Mouse (Mus musculus) ovary, postnatal 14 days (tissue): ENCODE data around the gene Mdm4.
"Not testable (repeated sequence)": the region's sequence is repeated elsewhere in the genome, so short reads cannot be mapped to it uniquely, and the experiment has no call there.

Source experiments
- DNase-seq: peaks from one replicate; pipeline ENCODE4 v3.0.0; 2022; ENCODE audit warnings: low spot score

The Mdm4 gene

GRCm38 (mm10) chr1:133051829-133052228 is 21.5 kb upstream of the Mdm4 start:
- no peak for DNase-seq

DNA sequence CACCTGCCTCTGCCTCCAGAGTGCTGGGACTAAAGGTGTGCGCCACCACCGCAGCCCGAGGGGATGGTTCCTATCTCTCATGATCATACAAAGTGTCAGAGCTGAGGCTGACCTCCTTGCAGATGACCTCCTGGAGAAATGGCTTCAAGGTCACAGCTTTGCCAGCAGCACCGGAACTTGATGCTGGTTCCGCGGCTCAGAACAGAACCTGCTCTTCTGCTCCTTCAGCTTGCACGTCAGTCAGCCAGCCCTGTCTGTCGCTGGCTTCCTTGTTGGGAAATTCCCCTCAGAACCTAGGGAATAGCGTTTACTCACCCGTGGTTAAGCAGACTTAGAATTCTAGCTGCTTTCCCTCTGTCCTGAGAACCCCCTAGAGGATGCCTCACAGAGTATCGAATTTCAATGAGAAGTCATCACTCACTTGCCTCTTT is 19.7 kb upstream of the Mdm4 start:
- DNase-seq = no peak

DNA sequence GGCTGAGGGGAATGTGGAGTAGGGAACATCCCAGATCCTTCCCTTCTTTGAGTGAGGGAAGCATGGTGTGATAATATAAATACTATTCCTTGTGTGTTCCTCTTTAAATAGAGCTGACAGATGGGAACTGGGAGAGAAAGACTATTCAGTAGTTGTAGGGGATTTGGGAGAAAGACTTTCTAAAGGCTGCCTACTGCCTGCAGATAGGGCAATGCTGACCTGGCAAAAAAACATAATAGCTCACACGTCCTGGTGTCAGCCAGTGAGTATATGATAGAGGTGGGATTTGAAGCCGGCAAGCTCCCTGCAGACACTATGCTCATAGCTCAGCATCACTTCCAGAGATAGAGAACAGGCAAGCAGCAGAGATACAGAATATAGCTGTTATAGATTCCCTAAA is 18.3 kb upstream of the Mdm4 start:
- DNase-seq = no peak

DNA sequence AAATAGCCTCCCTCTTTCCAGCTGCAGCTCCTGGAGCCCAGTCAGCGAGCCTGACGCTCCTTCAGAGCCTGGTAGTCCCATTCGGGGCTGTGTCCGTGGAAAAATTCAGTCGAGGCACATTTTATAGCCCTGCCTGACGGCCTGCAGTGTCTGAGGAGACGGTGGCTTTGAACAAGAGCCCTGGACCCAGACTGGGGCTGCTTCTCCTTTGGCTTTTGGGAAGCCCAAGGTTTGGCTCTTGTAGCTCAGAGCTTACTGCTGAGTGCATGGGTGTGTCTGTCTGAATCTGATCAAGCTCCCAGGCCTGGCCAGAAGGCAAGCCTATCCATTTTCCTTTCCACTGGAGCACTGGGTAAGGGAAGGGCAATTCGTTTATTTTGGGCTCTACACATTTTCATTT is 17.2 kb upstream of the Mdm4 start:
- no peak for DNase-seq

GRCm38 (mm10) chr1:133046441-133046931 is 16.1 kb upstream of the Mdm4 start:
- DNase-seq = no peak

DNA sequence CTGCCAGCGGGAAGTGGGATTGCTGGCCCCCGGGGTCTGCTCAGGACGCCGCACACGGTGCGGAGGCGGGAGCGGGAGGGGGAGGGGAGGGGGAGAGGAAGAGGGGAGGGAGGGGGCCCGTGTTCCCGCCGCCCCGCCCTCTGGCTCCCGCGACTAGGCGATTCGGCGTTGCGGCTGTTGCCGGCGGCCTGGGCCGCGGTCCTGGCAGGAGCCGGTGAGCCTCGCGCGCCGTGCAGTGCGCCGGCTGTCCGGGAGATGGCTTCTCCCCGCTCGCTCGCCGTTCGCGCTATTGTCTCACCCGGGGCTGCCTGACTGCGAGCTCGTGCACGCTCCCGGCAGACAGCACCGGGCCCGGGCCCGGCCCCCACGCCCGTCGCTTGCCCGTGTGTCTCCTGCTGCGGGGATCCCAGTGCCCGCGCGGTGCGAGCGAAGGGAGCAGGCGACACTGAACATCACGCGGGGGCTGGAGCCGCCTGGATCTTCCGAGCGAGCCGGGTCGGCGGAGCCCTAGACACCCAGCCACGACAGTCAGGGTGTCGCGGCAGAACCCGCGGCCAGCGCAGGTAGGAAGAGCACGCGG is 15.6 kb upstream of the Mdm4 start:
- peak; percentile 67 for DNase-seq

- no peak for DNase-seq
Observed at GRCm38 (mm10) chr1:133045011-133045860, 14.9 kb upstream of the Mdm4 start, which contains the start of gene Pik3c2b. TSS of gene Pik3c2b (plus strand) at chr1:133045667.

DNA sequence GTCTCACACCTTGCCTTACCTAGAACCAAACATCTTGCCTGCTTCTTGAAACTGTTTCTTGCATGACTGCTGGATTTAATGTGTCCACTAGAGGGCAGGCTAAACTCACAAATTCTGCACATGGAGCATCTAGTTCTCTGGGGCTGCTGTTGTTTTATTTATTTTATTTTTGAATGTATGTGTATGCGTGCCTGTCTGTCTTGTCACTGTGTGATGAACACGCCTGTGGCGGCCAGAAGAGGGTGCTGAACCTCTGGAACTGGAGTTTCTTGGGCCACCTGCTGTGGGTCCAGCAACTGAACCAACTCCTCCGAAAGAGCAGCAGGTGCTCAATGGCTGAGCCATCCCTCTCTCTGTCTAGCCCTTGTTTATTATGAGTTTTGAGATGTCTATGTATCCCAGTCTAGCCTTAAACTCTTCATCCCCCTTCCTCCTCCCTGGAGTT is 9.2 kb upstream of the Mdm4 start:
- DNase-seq = peak; percentile 35

DNA sequence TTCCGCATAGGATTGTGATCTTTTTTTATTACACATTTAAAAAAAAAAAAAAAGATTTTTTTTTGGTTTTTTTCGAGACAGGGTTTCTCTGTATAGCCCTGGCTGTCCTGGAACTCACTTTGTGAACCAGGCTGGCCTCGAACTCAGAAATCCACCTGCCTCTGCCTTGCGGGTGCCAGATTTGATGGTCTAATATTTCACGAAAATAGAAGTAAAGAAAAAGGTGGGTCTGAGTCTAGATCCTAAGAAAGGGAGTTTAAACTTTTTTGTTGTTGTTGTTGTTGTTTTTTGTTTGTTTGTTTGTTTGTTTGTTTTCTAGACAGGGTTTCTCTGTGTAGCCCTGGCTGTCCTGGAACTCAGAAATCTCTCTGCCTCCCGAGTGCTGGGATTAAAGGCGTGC is 4.3 kb upstream of the Mdm4 start:
- DNase-seq = not testable (repeated sequence)

DNA sequence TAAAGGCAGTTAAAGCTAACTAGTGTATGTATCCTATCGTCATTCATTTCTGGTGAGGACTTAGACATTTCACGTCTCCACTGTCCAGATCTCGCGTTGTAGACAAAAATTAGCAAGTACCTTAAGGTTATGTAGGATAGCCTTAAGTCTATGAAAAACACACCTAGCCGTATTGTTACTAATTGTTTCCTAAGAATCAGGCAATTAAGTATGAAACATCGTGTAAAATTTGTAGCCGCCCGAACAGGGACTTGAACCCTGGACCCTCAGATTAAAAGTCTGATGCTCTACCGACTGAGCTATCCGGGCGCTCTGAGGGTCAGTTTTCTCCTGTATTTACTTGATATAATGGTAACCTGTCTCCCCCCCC is 3.7 kb upstream of the Mdm4 start:
- peak; percentile 42 for DNase-seq

DNA sequence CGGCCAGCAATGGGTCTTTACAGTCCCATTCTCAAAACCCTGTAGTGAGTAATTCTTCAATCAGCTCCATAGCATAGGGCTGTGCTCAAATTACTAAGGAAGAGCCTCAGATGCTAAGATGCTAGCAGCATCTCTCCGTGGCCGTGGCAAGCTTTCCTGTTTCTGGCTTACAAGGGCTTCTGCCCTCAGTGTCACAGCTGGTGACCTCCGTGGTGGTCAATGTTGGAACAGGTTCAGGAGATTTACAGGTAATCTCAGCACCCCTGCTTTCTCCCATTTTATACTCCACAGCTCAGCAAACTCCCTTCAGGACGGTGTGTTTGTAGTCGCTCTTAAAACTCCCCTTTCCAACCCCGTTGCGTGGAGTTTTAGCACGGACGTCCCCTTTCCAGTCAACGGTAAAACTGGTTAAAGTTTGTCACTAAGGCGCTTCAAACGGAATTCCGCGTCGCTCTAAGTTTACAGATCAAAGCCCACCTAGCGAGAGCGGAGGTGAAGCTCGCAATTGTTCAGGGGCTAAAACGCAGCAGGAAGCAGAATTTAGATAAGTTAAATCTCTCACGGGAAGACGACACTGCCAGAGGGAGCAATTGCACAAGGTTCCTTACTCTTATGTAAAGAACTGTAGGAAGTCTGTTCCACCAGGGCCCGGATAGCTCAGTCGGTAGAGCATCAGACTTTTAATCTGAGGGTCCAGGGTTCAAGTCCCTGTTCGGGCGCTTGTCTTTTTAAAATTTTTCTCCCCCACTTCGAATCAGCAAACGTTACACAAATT is 3.1 kb upstream of the Mdm4 start:
- peak; percentile 51 for DNase-seq

DNA sequence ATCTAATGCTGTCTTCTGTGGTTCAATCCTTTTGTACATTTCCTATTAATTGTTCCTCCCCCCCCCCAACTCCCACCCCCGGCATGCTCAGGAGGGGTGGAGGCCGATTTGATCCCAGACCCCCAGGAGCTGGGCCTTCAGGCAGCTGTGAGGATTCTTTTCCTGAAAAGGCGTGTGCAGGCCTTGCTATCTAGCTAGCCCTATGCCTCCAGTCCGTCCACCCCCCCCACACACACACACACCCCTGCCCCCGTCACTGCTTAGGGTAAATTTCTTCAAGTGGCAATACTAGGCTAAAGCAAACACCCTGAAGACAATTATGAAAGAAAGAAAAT is 2.6 kb upstream of the Mdm4 start:
- no peak for DNase-seq

GRCm38 (mm10) chr1:133029744-133030143 is 617 bp downstream of the Mdm4 start:
- DNase-seq = no peak

DNA sequence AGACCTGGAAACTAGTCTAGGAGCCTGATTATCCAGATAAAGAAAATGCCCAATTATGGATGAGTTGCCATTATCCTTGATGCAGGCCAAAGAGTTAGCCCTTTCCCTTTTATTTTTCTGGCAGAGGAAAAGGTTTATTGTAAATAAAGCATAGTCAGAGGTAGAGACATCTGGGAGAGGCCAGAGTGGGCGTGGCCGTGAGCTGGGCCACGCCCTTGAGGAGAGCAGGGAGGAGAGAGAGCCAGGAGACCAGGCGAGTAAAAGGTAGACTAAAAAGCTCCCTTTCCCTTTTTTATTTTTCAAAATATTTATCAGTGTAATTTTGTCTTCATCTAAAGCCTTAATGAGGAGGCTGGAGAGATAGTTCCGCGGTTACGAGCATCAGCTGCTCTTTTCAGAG is 2.4 kb downstream of the Mdm4 start:
- DNase-seq = no peak

DNA sequence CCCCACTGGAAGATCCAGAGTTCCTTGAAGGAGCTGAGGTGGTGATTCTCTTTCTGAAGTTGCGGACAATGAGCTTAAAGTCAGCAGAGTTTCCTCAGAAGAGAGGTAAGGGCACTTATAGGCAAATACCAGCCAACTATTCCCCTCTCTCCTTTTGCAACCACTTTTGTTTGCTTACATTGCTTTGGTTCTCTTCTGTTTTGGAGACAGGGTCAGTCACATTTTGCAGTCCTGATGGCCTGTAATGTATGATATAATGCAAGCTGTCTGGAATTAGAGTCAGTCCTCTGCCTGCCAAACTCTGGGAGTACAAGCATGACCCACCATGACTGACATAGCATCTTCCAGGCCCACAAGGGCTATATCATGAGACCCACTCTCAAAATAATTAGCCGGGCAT is 3.2 kb downstream of the Mdm4 start:
- no peak for DNase-seq

DNA sequence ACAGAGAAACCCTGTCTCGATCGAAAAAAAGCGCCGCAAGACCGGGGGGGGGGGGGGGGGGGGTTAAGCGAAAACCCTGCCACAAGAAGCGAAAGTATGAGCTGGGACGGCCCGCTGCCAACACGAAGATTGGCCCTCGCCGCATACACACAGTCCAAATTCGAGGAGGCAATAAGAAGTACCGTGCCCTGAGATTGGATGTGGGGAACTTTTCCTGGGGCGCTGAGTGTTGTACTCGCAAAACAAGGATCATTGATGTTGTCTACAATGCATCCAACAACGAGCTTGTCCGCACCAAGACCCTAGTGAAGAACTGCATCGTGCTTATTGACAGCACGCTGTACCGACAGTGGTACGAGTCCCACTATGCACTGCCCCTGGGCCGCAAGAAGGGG is 4.6 kb downstream of the Mdm4 start:
- DNase-seq = not testable (repeated sequence)

DNA sequence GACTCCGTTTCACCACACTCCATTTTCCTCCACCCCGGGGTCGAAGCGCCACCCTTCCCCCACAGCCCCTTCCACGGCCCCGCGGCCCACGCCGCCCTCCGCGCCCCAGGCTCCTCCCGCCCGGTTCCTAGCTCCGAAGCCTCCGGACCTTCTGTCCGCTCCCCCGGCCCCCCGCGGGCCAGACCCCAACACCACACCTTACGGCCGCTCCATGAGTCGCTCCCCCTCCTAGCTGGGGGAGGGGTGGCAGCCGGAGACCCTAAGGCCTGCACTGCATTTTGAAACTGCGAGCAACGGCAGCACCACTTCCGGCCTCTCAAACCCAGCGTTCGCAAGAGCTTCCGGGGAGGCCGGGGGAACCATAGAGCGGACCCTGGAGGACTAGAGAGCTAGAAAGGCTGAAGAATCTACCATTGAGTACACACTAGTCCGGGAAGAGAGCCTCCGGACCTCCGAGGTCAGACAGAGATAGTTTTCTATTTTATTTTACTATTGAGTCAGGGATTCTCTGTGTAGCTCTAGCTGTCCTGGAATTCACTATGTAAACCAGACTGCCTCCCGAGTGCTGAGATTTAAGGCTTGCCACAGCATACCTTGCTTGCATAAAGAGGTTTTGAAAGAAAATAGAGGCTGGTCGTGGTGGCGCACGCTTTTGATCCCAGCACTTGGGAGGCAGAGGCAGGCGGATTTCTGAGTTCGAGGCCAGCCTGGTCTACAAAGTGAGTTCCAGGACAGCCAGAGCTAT is 5.1 kb downstream of the Mdm4 start:
- DNase-seq = peak; percentile 75

GRCm38 (mm10) chr1:133024426-133024825 is 5.9 kb downstream of the Mdm4 start:
- no peak for DNase-seq

DNA sequence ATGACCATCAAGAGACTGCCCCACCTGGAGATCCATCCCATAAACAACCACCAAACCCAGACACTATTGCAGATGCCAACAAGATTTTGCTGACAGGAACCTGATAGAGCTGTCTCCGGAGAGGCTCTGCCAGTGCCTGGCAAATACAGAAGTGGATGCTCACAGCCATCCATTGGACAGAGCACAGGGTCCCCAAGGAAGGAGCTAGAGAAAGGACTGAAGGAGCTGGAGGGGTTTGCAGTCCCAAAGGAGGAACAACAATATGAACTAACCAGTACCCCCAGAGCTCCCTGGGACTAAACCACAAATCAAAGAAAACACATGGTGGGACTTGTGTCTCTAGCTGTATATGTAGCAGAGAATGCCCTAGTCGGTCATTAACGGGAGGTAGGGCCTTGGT is 6.6 kb downstream of the Mdm4 start:
- not testable (repeated sequence) for DNase-seq

DNA sequence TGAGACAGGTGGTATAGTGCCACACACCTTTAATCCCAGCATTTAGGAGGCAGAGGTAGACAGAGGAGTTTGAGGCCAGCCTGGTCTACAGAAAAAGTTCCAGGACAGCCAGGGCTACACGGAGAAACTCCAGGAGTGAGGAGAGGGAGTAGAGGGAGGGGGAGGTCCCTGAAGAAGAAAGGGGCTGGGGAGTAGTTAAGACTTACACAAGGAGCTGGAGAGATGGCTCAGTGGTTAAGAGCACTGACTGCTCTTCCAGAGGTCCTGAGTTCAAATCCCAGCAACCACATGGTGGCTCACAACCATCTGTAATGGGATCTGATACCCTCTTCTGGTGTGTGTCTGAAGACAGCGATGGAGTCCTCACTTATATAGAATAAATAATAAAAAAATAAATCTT is 8.4 kb downstream of the Mdm4 start:
- DNase-seq = not testable (repeated sequence)

- DNase-seq = no peak
Observed at GRCm38 (mm10) chr1:133021391-133021790, 9.0 kb downstream of the Mdm4 start.
